Mouse (Mus musculus) lung, postnatal 0 days (tissue): Measurements from ENCODE around the gene H2-Ob.

ENCODE experiments used
- CTCF ChIP-seq: IDR thresholded peaks from 2 replicates; pipeline ENCODE4 v1.5.1; 2016; ENCODE audit warnings: antibody characterized with exemption, mild to moderate bottlenecking
- EP300 ChIP-seq: IDR thresholded peaks from 2 replicates; pipeline ENCODE4 v1.6.1; 2016; ENCODE audit warnings: antibody characterized with exemption, mild to moderate bottlenecking, control low read depth

DNA sequence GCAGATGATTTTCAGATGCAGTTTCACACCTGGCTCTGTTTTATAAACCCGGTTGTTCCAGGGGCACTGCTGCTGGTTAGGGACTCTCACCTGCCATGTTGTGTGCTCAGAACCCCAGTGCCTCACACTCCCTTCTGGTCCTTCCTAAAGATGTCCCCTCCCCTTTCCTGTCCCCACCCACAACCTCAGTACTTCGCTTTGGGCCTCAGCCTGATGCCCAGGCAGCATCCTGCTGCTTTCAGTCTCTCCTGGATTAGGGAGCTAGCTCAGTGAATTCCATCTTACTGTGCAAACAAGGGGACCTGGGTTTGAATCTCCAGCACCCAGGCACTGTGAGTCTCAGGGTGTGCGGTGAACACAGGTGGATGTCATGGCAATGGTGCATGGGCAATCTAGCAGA, 31.2 kb upstream of the H2-Ob start:
- TF ChIP-seq CTCF (no peak), EP300 (no peak)
